Mouse (Mus musculus): ENCODE results near the gene Nckap5.
A peak's percentile ranks its signal among the peaks of the same experiment; 100 is the strongest.
"Not testable (repeated sequence)": the region's sequence is repeated elsewhere in the genome, so short reads cannot be mapped to it uniquely, and the experiment has no call there.

Gene Nckap5

GRCm38 (mm10) chr1:126830031-126830927 is at the start of gene Nckap5:
TSS of gene Nckap5 (minus strand) at chr1:126830799.
- DNase-seq (ENCODE audit: low spot score in 2 of 2), result no peak

GRCm38 (mm10) chr1:126877495-126877894 is 46.9 kb upstream of the Nckap5 start:
- no peak for DNase-seq (ENCODE audit: low spot score in 2 of 2)

DNA sequence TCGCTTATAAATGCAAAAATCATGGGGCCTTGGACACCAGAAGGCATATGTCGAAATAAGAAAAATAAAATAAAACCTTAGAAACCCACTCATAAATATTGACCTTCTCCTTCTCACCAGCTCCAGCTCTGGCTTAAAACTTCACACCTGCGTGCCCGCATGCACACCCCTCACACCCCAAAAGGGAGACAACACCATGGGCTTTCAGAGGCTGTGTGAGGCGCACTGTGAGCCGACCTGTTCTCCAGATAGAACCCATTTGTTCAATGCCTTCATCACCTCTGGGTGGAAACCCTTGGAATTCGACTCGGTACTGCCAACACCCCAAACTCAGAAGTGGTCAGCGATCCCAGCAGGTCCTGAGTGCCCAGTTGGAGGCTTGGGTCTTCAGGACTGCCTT is 37.8 kb upstream of the Nckap5 start:
- no peak for DNase-seq (ENCODE audit: low spot score in 2 of 2)

GRCm38 (mm10) chr1:126867912-126868311 is 37.3 kb upstream of the Nckap5 start:
- DNase-seq (ENCODE audit: low spot score in 2 of 2), result no peak

- no peak for DNase-seq (ENCODE audit: low spot score in 2 of 2)
Observed at GRCm38 (mm10) chr1:126865591-126866086, 35.0 kb upstream of the Nckap5 start.

GRCm38 (mm10) chr1:126861816-126862215 is 31.2 kb upstream of the Nckap5 start:
- no peak for DNase-seq (ENCODE audit: low spot score in 2 of 2)

- no peak for DNase-seq (ENCODE audit: low spot score in 2 of 2)
Observed at GRCm38 (mm10) chr1:126860537-126860936, 29.9 kb upstream of the Nckap5 start.

DNA sequence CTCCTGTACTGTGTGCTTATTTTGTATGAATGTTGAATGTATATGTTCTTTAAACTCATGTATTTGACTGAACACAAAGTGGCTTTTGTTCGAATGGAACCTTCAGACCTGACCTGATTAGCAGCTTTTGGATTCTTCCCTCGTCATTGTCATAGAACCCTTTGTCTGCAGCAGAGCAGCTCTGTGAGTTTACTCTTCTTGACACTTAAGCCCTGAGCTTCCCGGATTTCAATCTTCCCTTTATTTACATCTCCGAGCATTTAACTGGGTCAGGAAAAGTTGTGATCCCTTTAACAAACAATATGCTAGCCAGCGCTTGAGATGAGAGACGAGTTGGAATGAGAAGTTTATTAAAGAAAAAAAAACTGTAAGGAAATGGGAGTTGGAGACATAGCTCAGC is 18.9 kb upstream of the Nckap5 start:
- no peak for DNase-seq (ENCODE audit: low spot score in 2 of 2)

DNA sequence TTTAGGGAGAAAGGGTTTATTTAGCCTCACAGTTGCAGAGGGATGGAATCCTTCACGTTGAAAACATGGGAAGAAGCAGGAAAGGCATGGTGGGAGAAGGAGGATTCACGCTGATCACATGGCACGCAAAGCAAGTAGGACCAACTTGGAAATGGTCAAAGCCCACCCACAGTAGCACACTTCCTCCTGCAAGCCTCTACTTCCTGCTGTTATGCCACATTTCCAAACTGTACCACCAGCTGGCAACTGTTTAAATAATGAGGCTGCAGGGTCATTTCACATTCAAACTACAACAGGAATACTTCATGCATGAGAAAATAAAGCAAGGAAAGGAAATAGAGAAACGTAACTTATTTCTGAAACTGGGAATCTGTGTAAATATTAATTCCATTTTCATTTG is 15.7 kb upstream of the Nckap5 start:
- no peak for DNase-seq (ENCODE audit: low spot score in 2 of 2)

DNA sequence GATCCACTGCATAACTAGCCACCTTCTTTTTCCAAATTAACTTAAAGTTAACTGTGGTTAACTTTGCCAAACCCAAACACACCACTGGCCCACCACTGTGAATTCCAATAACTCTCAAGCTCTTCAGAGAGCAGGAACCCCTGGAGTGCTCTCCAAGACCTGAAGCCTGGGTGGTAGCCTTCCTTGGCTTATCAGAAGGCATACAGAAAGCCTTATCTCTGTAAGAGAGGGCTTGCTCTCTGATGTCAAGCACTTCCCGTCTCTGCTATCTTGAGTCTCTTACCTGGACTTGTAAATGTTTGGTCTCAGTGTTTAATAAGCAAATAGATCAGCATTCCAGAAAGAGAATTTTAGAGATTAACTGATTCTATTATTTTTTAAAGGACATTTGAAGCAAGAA is 2.3 kb upstream of the Nckap5 start:
- no peak for DNase-seq (ENCODE audit: low spot score in 2 of 2)

GRCm38 (mm10) chr1:126829031-126829430 is 1.6 kb downstream of the Nckap5 start:
- DNase-seq (ENCODE audit: low spot score in 2 of 2), result no peak

DNA sequence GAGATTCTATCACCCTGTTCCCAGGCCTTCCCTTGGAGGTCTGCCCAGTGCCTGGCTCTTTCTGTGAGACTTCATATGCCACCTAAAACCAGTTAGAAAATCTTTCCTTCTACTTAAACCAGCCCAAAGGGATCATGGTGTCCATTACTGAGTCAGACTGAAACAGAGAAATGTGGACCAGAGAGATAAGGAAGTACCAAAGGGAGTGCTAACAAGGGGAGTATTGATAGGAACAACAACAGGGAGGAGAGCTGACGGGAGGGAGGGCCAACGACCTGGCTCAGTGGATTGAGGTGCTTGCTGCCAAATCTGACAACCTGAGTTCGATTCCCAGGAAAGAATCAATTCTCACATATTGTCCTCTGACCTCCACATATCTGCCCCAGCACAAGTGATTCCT is 5.8 kb downstream of the Nckap5 start:
- DNase-seq (ENCODE audit: low spot score in 2 of 2), result no peak

DNA sequence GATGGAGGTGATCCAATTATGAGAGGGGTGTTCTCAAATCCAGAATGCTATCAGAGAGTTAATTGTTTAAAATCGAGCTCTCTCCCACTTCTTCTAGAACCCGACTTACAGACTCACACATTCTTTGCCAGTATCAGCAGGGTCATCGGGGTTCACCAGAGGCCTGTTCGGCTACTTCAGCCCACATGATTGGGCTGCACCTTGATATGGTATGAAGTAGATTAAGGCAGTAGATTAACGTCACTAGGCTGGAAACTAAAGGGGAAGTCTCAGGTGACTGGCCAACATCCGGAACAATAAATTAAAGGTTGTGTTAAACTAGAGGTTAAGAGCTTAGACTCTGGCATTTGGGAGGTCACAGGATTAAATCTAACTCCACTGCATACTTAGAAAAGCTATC is 8.4 kb downstream of the Nckap5 start:
- DNase-seq (ENCODE audit: low spot score in 2 of 2), result no peak

- peak; percentile 58 to 71 for DNase-seq (ENCODE audit: low spot score in 2 of 2)
Observed at GRCm38 (mm10) chr1:126817381-126818034, 13.1 kb downstream of the Nckap5 start.

- DNase-seq (ENCODE audit: low spot score in 2 of 2), result no peak
Observed at GRCm38 (mm10) chr1:126806994-126807611, 23.5 kb downstream of the Nckap5 start.

DNA sequence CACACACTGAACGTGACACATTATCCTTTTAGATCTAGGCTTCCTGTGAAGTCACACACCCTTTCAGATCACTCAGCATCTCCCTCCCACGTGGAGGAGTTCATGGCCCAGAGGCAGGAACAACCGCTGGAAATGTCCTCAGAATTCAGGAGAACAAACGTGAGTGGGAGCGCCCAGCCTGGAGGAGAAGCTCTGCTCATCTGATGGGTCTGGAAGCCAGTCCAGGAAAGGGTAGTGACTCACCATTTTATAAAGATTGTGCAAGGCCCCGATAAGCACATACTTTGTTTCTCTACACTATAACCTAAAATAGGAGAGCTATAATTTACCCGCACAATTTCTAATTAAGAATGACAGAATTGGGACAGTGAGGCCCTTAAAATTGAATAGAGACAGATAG is 24.1 kb downstream of the Nckap5 start:
- no peak for DNase-seq (ENCODE audit: low spot score in 2 of 2)

- no peak for DNase-seq (ENCODE audit: low spot score in 2 of 2)
Observed at GRCm38 (mm10) chr1:126802405-126802804, 28.2 kb downstream of the Nckap5 start.

DNA sequence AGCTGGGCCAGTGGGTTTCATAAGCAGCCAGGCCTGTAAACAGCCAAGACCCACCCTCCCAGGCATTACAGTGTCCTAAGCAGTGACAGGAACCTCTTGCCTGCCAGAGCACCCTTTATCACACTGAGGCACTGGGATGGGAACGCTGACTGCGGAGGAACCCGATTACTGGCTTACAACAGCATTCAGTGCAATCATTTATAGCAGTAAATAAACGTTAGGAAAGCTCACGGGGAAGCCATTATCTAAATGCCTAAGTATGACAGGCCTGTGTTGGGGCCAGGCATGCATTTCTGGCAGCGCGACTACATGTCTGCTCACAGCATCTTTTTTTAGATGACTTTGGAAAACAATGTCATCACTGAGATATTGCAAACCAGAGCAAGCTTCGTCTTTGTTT is 28.9 kb downstream of the Nckap5 start:
- no peak for DNase-seq (ENCODE audit: low spot score in 2 of 2)

DNA sequence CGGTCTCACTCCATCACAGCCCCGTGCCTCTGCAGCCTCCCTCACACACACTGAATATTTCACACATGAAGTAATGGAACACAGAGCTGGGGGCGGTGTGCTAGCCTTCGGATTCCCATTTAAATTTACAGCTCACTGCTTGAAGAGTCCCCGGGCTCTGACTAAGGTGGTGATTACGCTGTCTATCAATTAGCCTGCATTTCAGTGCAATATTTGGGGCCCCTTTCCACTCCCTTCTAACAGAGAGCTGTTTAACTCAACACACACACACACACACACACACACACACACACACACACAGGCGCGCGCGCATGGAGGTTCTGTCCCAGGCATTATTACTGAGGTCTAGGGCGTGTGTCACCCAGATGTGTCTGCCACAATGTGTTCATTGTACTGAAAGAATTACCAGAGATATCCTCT is 31.2 kb downstream of the Nckap5 start:
- no peak for DNase-seq (ENCODE audit: low spot score in 2 of 2)

DNA sequence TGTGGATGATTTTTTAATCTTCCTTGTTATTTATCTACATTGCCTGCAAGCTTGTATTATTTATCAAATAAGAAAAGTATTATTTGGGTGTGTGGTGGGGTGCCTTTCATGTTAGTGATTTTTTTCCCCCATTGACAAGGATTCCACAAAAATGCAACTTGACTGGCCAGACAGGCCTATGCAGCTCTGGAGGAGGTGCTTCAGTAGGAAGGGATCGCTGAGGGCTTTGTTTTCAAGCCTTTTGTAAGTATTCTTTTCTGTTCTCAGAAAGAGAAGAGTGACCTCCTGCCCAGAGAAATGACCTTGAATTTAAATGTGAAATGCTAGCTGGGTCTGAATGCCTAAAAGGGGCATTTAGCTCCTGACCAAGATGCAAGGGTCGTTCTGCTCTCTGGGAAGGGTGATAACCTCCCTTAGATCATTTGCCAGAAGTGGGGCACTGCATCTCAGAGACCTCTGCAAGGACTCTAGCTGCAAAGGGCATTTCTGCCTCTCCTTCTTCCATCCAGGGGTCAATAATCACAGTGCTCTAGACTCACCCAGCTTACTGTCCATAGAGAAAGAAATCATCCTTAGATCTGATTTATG is 50.2 kb downstream of the Nckap5 start:
- not testable (repeated sequence) for DNase-seq (ENCODE audit: low spot score in 2 of 2)

- not testable (repeated sequence) for DNase-seq (ENCODE audit: low spot score in 2 of 2)
Observed at GRCm38 (mm10) chr1:126773947-126774346, 56.7 kb downstream of the Nckap5 start.

DNA sequence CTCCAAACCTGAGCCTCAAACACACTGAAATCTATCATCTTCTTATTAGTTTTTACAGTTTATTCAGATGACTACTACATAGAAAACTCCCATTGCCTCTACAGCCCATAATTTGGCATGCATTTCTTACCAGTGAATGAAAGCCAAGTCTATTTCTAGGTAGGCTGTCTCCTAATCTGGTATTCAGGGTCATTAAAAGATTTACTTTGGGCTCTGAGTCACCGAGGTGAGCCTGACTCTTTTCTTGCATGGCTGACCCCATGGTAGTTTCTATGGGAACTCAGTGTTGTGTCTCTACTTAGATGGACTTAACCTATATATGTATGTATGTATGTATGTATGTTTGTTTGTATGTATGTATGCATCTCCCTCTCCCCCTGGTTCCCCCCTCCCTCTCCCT is 63.6 kb downstream of the Nckap5 start:
- DNase-seq (ENCODE audit: low spot score in 2 of 2), result no peak

Data from natural killer cell, adult 2 months (primary cell).